Mouse (Mus musculus): ENCODE data around the gene Adgrl2.

Gene Adgrl2

DNA sequence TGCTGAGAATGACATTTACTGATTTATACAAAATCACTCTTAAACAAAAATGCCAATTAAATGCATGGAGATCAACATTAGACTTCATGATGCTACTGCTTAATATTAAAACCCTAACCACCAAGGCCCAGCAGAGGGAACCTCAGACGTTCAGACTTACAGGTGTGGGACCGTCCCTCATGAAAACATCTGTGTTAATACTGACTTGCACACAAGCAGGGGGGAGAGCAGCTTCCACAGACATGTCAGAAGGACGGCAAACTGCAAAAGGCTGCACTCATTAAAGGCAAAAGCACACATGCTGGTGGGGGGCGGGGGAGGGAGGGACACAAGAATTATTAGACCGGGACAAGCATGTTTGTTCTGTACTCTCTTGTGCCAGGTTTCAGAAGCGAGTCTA is 168.7 kb downstream of the Adgrl2 start:
- no peak for DNase-seq (ENCODE audit: low spot score in 2 of 2)

DNA sequence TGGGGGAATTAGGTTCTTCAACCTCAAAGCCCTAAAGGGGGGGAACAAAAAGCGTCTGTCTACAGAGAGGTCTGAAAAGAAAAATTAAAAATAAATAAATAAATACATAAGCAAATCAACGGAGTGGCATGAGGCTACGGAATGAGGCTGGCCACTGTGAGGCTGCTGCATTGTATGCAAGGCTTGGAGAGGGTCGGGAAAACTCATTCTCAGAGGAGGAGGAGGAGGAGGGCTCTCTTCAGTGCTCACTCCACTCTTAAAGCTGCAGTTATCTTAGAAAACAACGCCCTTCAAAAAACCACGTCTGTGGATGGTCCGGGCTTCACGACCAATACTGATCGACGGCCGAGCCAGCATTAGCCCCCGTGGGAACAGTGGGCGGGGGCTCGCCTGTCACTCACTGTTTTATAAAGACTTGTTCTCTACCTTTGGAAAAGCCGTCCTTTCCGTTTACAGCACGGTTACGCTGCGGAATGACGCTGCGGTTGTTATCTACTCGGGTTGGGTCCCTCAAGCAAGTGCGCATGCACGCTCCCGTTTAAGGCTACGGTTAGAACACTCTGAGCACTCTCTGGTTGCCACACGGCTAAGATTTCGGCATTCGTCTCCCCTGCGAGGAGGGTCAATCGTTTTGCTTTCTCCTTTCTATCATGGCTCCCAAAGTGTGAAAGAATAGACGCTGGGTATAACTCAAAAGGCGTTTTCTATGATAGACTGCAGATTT is 170.9 kb downstream of the Adgrl2 start:
- no peak for DNase-seq (ENCODE audit: low spot score in 2 of 2)

DNA sequence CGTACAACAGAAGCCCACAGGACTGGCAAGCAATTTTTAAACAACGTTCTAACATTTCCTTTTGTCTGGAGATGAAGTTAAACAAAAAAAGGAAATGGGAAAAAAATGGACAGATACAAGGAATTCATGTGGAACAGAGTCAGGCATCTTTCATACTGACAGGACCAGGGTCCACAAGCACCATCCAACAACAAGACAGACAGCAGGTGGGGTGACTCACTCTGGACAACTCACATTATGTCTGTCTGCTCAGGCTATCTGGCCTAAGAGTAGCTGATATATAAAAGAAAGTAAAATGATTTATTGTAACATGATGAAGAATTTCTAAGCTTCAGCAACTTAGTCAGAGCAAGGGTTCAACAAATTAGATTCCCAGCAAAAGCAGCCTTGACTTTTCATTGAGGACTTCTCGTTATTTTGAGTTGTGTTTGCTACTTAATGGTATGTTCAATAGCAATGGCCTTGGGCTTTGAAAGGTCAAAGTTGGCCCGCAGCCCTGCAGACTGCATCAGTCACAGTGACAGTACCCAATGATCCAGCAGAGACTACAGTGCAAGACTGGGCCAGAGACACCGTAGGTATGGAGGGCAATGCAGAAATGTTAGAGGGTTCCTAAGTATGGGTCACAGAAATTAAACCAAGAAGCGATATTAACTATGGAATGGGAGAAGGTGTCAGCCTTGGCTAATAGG is 171.8 kb downstream of the Adgrl2 start:
- DNase-seq (ENCODE audit: low spot score in 2 of 2), result no peak

DNA sequence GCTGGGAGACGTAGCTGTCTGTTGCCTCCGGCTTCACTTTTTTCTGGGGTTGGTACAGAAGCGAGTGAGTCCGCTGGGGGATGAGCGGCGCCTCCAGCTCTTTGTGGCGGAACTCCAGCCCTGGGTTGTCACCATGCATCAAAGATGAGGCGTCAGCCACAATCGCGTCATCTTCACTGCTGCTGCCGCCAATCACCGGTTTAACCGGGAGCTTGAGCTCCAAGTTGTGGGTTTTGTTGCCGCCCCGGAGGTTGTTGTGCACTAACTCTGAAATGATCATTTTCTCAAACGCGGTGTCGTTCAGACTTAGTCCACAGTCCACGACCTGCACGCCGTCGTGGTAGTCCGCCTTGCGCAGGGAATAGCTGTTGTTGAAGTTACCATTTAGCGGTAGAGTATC is 172.9 kb downstream of the Adgrl2 start:
- no peak for DNase-seq (ENCODE audit: low spot score in 2 of 2)

DNA sequence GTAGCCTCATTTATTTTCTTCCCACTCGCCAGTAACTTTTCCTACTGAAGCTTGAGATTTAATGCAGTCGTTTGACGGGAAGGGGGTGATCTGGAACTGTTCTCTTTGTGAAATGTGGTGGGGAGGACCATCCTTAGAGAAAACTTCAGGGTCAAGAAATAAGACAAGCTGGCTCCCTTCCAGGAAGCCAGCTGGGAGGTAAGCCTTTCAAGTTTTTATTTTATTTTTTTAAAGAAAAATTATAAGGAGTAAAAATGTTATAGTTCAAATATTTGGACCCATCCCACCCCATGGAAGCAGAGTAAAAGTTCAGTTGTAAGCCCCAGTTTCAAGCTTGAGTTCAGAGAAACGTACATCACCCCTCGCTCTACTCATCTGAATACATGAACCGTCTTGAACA is 177.2 kb downstream of the Adgrl2 start:
- DNase-seq (ENCODE audit: low spot score in 2 of 2), result no peak

DNA sequence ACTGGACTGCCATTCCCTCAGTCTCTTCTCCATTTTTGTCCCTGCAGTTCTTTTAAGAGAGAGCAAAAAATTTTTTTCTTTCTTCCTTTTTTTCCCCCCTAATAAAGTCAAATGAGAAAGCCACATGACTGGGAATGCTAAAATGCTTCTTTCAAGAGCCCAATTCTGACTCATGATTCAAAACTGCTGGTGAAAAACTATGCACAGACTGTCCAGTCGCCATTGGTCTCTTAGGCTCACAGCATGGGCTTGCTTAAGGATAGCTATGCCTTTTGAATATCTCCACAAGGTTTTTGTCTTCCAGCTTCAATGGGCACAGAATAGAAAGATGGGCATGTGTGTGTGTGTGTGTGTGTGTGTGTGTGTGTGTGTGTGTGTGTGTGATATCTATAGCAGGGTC is 178.3 kb downstream of the Adgrl2 start:
- DNase-seq (ENCODE audit: low spot score in 2 of 2), result no peak

DNA sequence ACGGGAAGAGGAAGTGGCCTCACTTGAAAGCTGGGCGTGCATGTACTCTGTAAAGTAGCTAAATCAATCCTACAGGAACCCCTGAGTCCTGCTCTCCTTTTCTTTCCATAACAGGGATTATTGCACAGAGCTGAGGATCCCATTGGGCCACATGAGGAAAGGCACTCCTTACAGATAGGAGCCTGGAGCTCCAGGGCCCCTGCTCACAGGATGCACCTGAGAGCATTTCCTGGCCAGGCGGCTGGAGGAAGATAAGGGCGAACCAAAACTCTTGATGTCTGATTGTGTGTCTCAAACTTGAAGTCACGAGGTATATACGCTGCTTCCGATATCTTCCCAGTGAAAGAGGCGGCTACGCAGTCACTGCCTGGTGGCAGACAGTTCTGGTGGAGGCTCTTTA is 183.4 kb downstream of the Adgrl2 start:
- DNase-seq (ENCODE audit: low spot score in 2 of 2), result no peak

DNA sequence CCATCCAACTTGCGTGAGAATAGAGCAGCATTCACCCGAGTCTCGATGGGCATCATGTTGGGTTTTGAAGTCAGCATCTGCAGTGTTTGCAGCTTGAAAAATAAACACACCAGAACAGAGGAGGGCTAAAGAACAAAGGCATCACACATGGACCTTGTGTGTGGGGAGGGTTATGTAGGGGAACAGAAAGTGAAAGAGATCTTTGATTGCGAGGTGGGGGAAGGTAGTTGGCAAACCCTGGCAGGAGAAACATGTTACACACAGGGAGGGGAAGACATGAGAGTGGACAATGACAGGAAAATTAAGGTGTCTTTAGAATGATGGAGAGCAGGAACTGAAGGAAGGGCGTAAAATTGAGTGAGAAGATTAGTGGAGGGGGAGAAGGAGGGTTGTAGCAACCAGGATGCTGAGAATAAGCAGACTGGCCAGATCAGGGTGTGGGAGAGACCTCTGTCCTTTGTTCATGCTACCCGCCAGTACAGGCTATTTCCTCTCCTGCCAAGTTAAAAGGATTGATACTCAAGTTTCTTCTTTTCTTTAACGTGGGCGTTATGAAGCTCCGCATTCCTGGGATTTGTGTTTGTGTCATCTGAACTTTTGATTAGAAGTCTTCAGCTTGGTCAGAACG is 197.0 kb downstream of the Adgrl2 start:
- no peak for DNase-seq (ENCODE audit: low spot score in 2 of 2)

DNA sequence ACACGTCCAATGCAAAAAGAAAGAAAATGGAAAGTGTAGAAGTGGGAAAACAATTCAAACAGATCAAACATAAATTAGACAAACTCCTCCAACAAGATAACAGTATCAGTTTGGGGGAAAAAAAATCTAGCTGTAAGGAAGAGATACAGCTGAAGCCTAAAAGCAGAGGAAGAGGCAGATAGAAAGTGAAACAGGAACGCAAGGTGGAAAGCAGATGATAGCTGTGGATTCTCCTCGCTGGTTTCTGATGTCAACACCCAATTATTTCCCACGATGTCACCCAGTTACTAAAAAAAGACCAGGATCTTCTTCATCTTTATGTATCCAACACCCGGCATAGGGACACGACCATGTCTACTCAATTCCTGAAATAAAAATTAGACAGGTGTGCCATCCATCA is 220.0 kb downstream of the Adgrl2 start:
- no peak for DNase-seq (ENCODE audit: low spot score in 2 of 2)
